Mouse (Mus musculus): ENCODE measurements around the gene Loxl1. TPM values are rescaled to one million over a fixed set of nuclear protein-coding genes. Genes with fewer than 3 reads are reported as not detected.

Loxl1 gene
- polyA plus RNA-seq, 1 experiment from 2014 or later = 16.0 TPM

Other genes with a start within 250 kb of the Loxl1 start
- 53.7 and 57.5 TPM in 2 replicates for gene Stra6, start 249.4 kb downstream of the Loxl1 start, polyA plus RNA-seq (2014; fragmentation: Nextera tagmentation; extraction: Ambion mirVana)
- gene Ccdc33, start 194.4 kb downstream of the Loxl1 start, polyA plus RNA-seq (2014; fragmentation: Nextera tagmentation; extraction: Ambion mirVana) = 0.17 TPM in 1 of 2 replicates, not detected in the other
- 30.8 and 37.6 TPM in 2 replicates for gene Islr, start 108.9 kb downstream of the Loxl1 start, polyA plus RNA-seq (2014; fragmentation: Nextera tagmentation; extraction: Ambion mirVana)
- gene Islr2, start 108.9 kb downstream of the Loxl1 start, polyA plus RNA-seq (2014; fragmentation: Nextera tagmentation; extraction: Ambion mirVana) = 0.48 and 0.60 TPM in 2 replicates
- 18.7 and 19.6 TPM in 2 replicates for gene Pml, start 63.4 kb downstream of the Loxl1 start, polyA plus RNA-seq (2014; fragmentation: Nextera tagmentation; extraction: Ambion mirVana)
- gene Stoml1, start 60.0 kb downstream of the Loxl1 start, polyA plus RNA-seq (2014; fragmentation: Nextera tagmentation; extraction: Ambion mirVana) = 19.2 and 24.3 TPM in 2 replicates
- gene Tbc1d21, start 57.3 kb upstream of the Loxl1 start, polyA plus RNA-seq (2014; fragmentation: Nextera tagmentation; extraction: Ambion mirVana) = not detected in 2 replicates
- gene Insyn1, start 175.4 kb upstream of the Loxl1 start, polyA plus RNA-seq (2014; fragmentation: Nextera tagmentation; extraction: Ambion mirVana) = 1.7 and 2.2 TPM in 2 replicates
- 56.9 and 59.5 TPM in 2 replicates for gene Cd276, start 242.3 kb upstream of the Loxl1 start, polyA plus RNA-seq (2014; fragmentation: Nextera tagmentation; extraction: Ambion mirVana)

All from limb, embryonic 11.5 days (tissue).